Mouse (Mus musculus) intestine, embryonic 14.5 days (tissue): ENCODE measurements around the gene Eci2. TPM values are rescaled to one million over a fixed set of nuclear protein-coding genes. Genes with fewer than 3 reads are reported as not detected.
"Not testable (repeated sequence)": the region's sequence is repeated elsewhere in the genome, so short reads cannot be mapped to it uniquely, and the experiment has no call there.

ENCODE experiments used
- ATAC-seq: fragments of 200-750 bp; cut with Nextera tagmentation; replicated peaks from 2 replicates; pipeline ENCODE4 v1.8.0; 2017; ENCODE audit warnings: low read depth, moderate number of reproducible peaks, moderate TSS enrichment, moderate library complexity; ENCODE audit not compliant: low FRiP score, low TSS enrichment
- DNase-seq: peaks from one replicate; pipeline ENCODE4 v3.0.0-alpha.2; 2018; ENCODE audit warnings: low spot score
- H3K27ac ChIP-seq: fragments of 300-500 bp; sonication (generic); 2 replicates; pipeline ENCODE4 v1.5.1; 2014; ENCODE audit warnings: low read depth, mild to moderate bottlenecking, control low read depth
- H3K27me3 ChIP-seq: fragments of 300-500 bp; sonication (generic); replicated peaks from 2 replicates; pipeline ENCODE4 v1.6.1; 2014; ENCODE audit warnings: low read length, control low read depth; ENCODE audit not compliant: control insufficient read depth, insufficient read depth
- H3K36me3 ChIP-seq: fragments of 300-500 bp; sonication (generic); 2 replicates; pipeline ENCODE4 v1.6.1; 2014; ENCODE audit warnings: low read length, control low read depth; ENCODE audit not compliant: control insufficient read depth, insufficient read depth
- H3K4me1 ChIP-seq: fragments of 300-500 bp; sonication (generic); replicated peaks from 2 replicates; pipeline ENCODE4 v1.6.1; 2014; ENCODE audit warnings: low read length, control low read depth, mixed read lengths; ENCODE audit not compliant: control insufficient read depth, insufficient read depth
- H3K4me2 ChIP-seq: fragments of 300-500 bp; sonication (generic); 2 replicates; pipeline ENCODE4 v1.6.1; 2014; ENCODE audit warnings: low read length
- H3K4me3 ChIP-seq: fragments of 300-500 bp; sonication (generic); 2 replicates; pipeline ENCODE4 v1.5.1; 2014; ENCODE audit warnings: low read depth, low read length, control low read depth, mixed read lengths
- H3K9ac ChIP-seq: fragments of 300-500 bp; sonication (generic); 2 replicates; pipeline ENCODE4 v1.6.1; 2014; ENCODE audit warnings: mild to moderate bottlenecking, low read length
- H3K9me3 ChIP-seq: fragments of 300-500 bp; sonication (generic); 2 replicates; pipeline ENCODE4 v1.6.1; 2016; ENCODE audit warnings: low read length, control low read depth; ENCODE audit not compliant: control insufficient read depth
- WGBS: fragments of 180-500 bp; shearing (Covaris S2); extraction: QIAGEN DNeasy Blood & Tissue Kit; methylation state at CpG from one replicate; pipeline ENCODE4 v1.1.7; 2014; 5-methylcytosine and 5-hydroxymethylcytosine counted together
- polyA plus RNA-seq: library from polyadenylated mRNA; unstranded; fragments of >200 nt; fragmentation: Nextera tagmentation; extraction: Ambion mirVana; gene quantifications from 2 replicates; pipeline ENCODE4 v1.2.1, GENCODE M21; 2014

Eci2 gene
- polyA plus RNA-seq, 1 experiment from 2014 or later, result 135 TPM

DNA sequence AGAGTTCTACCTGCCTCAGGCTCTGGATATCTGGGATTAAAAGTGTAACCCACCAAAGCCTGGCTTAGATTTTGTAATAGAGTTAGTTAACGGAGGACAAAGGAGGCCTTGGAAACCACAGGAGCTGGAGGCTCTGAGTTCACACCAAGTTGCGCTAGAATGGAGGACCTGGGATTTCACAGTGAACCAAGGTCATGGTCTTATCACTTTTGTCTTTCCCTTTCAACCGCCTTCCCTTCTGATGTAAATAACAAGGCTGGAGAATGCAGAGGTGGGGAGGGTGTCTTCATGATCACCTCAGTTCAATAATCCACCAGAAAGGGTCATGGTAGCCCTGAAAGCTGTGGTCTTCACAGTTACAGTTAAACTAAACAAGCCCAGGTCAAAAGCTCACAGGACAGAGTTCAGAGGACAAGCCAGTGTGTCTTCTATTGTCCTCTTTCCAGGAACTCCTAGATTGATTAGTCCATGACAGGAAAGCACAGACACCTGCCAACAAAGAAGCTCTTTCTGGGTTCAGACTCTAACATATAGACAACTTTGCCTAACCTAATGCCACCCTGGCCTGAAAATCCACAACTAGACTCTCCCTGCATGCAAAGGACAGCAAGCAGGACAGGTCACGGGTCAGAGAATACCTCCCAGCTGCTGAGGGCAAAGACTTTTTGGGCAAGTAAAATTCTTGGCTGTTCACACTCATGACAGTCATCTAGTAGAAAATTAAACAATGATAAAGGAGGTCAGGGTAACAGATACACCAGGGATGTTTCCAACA, 65.7 kb downstream of the Eci2 start:
- no peak overlapping the region for H3K27ac ChIP-seq
- peaks cover 4% of the 10 kb centered on the region; the same call in 1 of the 2 replicates for H3K27me3 ChIP-seq
- no peaks in the 10 kb centered on the region for H3K36me3 ChIP-seq
- ATAC-seq (no peak), DNase-seq (no peak)
- no peak overlapping the region for H3K9ac ChIP-seq
- H3K4me3 ChIP-seq, result no peak overlapping the region
- no peak overlapping the region for H3K4me2 ChIP-seq
- H3K9me3 ChIP-seq, result no peaks in the 10 kb centered on the region
- H3K4me1 ChIP-seq, result no peaks in the 10 kb centered on the region
- WGBS, result 87% methylated on average over 4 of the region's 4 CpGs

DNA sequence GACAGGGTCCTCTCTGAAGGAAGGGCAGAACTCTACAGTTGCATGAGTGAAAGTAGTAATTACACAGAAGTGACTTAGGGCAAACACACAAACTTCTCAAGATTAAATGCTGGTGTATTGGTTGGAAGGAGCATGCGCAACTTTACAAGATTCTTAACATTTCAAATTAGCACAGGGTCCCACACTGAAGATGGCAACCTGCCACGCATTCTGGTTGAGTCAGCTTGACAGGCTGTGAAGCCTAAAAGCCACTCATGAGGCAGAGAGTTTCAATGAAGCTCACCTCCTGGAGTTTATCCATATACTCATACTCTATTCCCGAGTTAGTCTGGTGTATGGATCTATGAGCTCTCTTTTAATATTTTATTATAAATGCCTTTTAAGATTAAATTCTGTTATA, 68.7 kb downstream of the Eci2 start:
- DNase-seq, H3K4me1 ChIP-seq, H3K27me3 ChIP-seq, H3K4me2 ChIP-seq, H3K4me3 ChIP-seq, H3K36me3 ChIP-seq, ATAC-seq, H3K9ac ChIP-seq, H3K27ac ChIP-seq, H3K9me3 ChIP-seq: not testable (repeated sequence)
- WGBS, result 92% methylated on average over 3 of the region's 3 CpGs

DNA sequence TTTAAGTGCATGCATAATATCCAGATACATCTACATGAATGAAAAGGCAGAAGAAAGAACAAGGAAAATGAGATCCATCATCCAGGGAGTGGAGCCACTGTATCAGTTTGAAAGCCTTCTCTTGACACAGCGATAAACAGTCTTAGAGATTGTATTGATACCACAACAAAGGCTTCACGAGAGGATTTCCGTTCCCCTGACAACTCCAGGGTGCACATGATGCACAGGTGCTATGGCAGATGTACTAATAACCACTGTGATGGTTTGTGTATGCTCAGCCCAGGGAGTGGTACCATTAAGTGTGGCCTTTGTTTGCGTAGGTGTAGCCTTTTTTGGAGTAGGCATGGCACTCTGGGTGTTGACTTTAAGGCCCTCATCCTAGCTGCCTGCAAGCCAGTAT, 70.0 kb downstream of the Eci2 start:
- no peaks in the 10 kb centered on the region for H3K36me3 ChIP-seq

DNA sequence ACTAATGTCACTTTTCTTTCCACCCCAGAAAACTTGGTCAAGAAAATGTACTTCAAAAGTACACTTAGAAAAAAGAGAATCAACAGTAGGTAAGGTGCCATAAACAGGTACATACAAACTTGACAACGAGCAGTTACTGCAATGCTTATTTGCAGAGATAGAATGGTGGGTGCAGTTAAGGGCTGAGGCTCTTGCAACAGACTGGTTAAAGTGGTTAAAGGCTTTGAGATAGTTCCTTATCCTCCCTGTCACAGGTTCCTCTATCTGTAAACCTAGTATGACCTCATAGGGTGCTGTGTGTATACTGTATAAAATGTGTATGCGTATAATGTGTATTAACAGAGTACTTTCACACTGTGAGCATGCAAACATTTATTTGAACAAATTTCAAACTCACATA, 75.5 kb downstream of the Eci2 start:
- ATAC-seq, result not testable (repeated sequence)

More for the DNA sequence above, 70.0 kb downstream of the Eci2 start:
- Histone ChIP-seq H3K4me2 (no peak overlapping the region), H3K27me3 (no peaks in the 10 kb centered on the region), H3K9me3 (no peaks in the 10 kb centered on the region), H3K9ac (no peak overlapping the region), H3K4me1 (no peaks in the 10 kb centered on the region), H3K4me3 (no peak overlapping the region), H3K27ac (no peak overlapping the region)
- DNase-seq (no peak), ATAC-seq (no peak)
- 84% methylated on average over 4 of the region's 4 CpGs for WGBS

DNA sequence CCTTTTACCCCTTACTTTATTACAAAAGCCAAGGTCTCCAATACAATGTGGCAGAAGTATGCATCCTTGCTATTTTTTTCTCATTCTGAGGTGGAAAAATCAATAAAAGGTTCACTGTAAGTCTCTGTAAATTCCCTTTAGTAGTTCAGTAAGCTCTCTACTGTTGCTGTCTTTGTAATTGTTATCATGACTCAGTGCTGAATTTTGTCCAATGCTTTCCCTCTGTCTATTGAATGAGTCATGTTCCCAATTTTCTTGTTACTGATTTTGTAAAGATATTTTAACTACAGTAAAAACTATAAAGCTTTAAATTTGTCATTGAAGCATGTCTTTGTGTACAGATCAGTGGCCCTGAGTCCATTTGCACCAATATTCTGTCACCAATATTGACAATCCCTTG, 84.5 kb downstream of the Eci2 start:
- no peaks in the 10 kb centered on the region for H3K4me1 ChIP-seq
- no peaks in the 10 kb centered on the region for H3K36me3 ChIP-seq
- no peak overlapping the region for H3K4me3 ChIP-seq
- no peaks in the 10 kb centered on the region for H3K27me3 ChIP-seq
- ATAC-seq (no peak), DNase-seq (no peak)
- no peak overlapping the region for H3K27ac ChIP-seq
- H3K9ac ChIP-seq, result no peak overlapping the region
- H3K9me3 ChIP-seq, result no peaks in the 10 kb centered on the region
- H3K4me2 ChIP-seq, result no peak overlapping the region

More for the DNA sequence above, 75.5 kb downstream of the Eci2 start:
- H3K4me1 ChIP-seq, H3K36me3 ChIP-seq, H3K9ac ChIP-seq, H3K4me2 ChIP-seq, H3K9me3 ChIP-seq, H3K27ac ChIP-seq, H3K4me3 ChIP-seq, DNase-seq, H3K27me3 ChIP-seq: not testable (repeated sequence)
- WGBS, result 85% methylated on average over 2 of the region's 2 CpGs

DNA sequence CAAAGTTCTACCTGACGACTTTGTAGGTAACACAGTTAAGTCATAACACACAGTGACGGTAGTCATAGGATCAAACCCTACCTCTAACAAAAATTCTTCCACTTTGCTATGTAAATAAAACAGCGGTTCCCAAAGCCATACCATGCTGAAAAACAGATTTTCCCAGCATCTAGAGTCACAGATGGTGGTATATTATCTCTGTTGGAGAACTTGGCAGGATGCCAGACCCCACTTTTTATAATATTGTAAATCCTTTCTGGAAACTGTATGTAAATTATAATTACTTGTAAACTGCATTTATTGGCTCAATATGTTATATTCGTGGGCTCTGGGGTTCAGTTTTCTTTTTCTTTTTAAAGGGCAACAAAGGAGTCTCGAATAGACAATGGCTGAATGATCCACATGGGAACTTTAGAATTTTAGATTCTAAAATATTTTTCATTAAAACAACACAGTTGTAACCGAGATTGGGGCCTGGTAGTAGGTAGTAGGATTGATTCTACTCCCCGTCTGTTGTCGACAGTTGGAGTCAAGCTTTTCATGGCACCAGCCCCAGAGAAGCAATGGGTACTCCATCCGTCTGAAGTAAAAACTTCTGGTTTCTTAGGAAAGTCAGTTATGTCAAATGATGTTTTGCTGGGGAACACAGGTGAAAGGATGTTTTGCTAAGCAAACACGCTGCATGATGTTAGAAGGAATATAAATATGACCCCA, 91.8 kb downstream of the Eci2 start:
- no peaks in the 10 kb centered on the region for H3K9me3 ChIP-seq
- ATAC-seq (no peak), DNase-seq (no peak)
- H3K27me3 ChIP-seq, result no peaks in the 10 kb centered on the region
- H3K4me3 ChIP-seq, result no peak overlapping the region
- 69% methylated on average over 10 of the region's 10 CpGs for WGBS
- no peaks in the 10 kb centered on the region for H3K36me3 ChIP-seq
- no peak overlapping the region for H3K27ac ChIP-seq
- no peak overlapping the region for H3K9ac ChIP-seq
- H3K4me1 ChIP-seq, result no peaks in the 10 kb centered on the region; the same call in 1 of the 2 replicates
- H3K4me2 ChIP-seq, result no peak overlapping the region

Other genes starting within 250 kb of the Eci2 start
- 87.8 and 89.3 TPM in 2 replicates for gene Prpf4b, start 151.8 kb downstream of the Eci2 start, polyA plus RNA-seq
- gene Fam217a, start 102.8 kb downstream of the Eci2 start, polyA plus RNA-seq, result 0.82 and 1.0 TPM in 2 replicates
- not detected in 2 replicates for gene 4933417A18Rik, start 102.7 kb downstream of the Eci2 start, polyA plus RNA-seq
- 1.2 and 1.6 TPM in 2 replicates for gene Eci3, start 63.3 kb downstream of the Eci2 start, polyA plus RNA-seq